Mouse (Mus musculus) layer of hippocampus, adult 8-10 months (tissue): ENCODE measurements around the gene Arfrp1. TPM values are rescaled to one million over a fixed set of nuclear protein-coding genes. Genes with fewer than 3 reads are reported as not detected.
A peak's percentile ranks its signal among the peaks of the same experiment; 100 is the strongest.

Source experiments
- DNase-seq, 2 experiments: peaks; one replicate each; pipeline ENCODE4 v3.0.0; 2022; ENCODE audit warnings: low spot score in 2 of 2
- total RNA-seq, 4 experiments: library from RNA; stranded (reverse); gene quantifications; 2 replicates each; pipeline ENCODE4 v1.2.4; 2022

Arfrp1 gene
- 10 to 100 TPM; 43.4 to 54.5 (median 50.7) TPM for total RNA-seq

GRCm38 (mm10) chr2:181364860-181365596 is at the start of gene Arfrp1, which contains the start of gene Zgpat:
Gene Arfrp1, minus strand, starts transcription at chr2:181365404.
Gene Zgpat, plus strand, starts transcription at chr2:181364928.
- DNase-seq: peak; percentile 70 to 81

GRCm38 (mm10) chr2:181413141-181413540 is 47.9 kb upstream of the Arfrp1 start:
- DNase-seq: no peak

GRCm38 (mm10) chr2:181410760-181411473 is 45.7 kb upstream of the Arfrp1 start:
- peak in 1 of 2 experiments; percentile 55 for DNase-seq

- no peak for DNase-seq
These were observed 44.4 kb upstream of the Arfrp1 start for GRCm38 (mm10) chr2:181409643-181410042.

GRCm38 (mm10) chr2:181403722-181404121 is 38.5 kb upstream of the Arfrp1 start:
- no peak for DNase-seq

GRCm38 (mm10) chr2:181401497-181401896 is 36.3 kb upstream of the Arfrp1 start:
- DNase-seq: no peak

GRCm38 (mm10) chr2:181397207-181397761 is 32.1 kb upstream of the Arfrp1 start:
- no peak for DNase-seq

- no peak for DNase-seq
These were observed 28.9 kb upstream of the Arfrp1 start for GRCm38 (mm10) chr2:181394086-181394485.

GRCm38 (mm10) chr2:181392600-181393213 is 27.5 kb upstream of the Arfrp1 start:
- peak; percentile 70 to 89 for DNase-seq

- DNase-seq: no peak
These were observed 26.3 kb upstream of the Arfrp1 start for GRCm38 (mm10) chr2:181391541-181391940.

- no peak for DNase-seq
These were observed 25.8 kb upstream of the Arfrp1 start for GRCm38 (mm10) chr2:181391022-181391421.

- DNase-seq: no peak
These were observed 25.1 kb upstream of the Arfrp1 start for GRCm38 (mm10) chr2:181390136-181390870.

GRCm38 (mm10) chr2:181386663-181387210 is 21.5 kb upstream of the Arfrp1 start:
- DNase-seq: no peak

- peak; percentile 52 to 66 for DNase-seq
These were observed 20.7 kb upstream of the Arfrp1 start for GRCm38 (mm10) chr2:181385885-181386284.

GRCm38 (mm10) chr2:181384919-181385391 is 19.8 kb upstream of the Arfrp1 start:
- no peak for DNase-seq

- no peak for DNase-seq
These were observed 19.3 kb upstream of the Arfrp1 start for GRCm38 (mm10) chr2:181384463-181384862.

- DNase-seq: no peak
These were observed 16.6 kb upstream of the Arfrp1 start for GRCm38 (mm10) chr2:181381631-181382306.

GRCm38 (mm10) chr2:181381107-181381506 is 15.9 kb upstream of the Arfrp1 start:
- no peak for DNase-seq

GRCm38 (mm10) chr2:181380251-181380650 is 15.0 kb upstream of the Arfrp1 start:
- no peak for DNase-seq

GRCm38 (mm10) chr2:181379778-181380177 is 14.6 kb upstream of the Arfrp1 start, which contains the start of gene Lime1:
Gene Lime1, plus strand, starts transcription at chr2:181380078.
- DNase-seq: no peak
